Mouse (Mus musculus) megakaryocyte, adult 5-6 weeks (primary cell): ENCODE results near the gene Tnn. TPM values are rescaled to one million over a fixed set of nuclear protein-coding genes. Genes with fewer than 3 reads are reported as not detected.

ENCODE experiments used
- ATAC-seq: 2 replicates; pipeline ENCODE4 v1.8.0; 2016; ENCODE audit warnings: mild to moderate bottlenecking, inconsistent platforms; ENCODE audit not compliant: poor library complexity, severe bottlenecking
- total RNA-seq, 2 experiments: library from RNA; stranded (forward) in 1 of 2; stranded (reverse) in 1 of 2; fragments of 153-499, 151-499 nt in 1 of 2; fragments of 221-1000, 200-1000 nt in 1 of 2; gene quantifications; 2 replicates each; pipeline versions ENCODE4 v1.2.3 to v1.2.4; 2015 to 2017

The Tnn gene
- total RNA-seq, 2 experiments from 2014 or later, result not detected

- ATAC-seq, result no peak
Measured at GRCm38 (mm10) chr1:160082647-160083046, 70.7 kb downstream of the Tnn start.

GRCm38 (mm10) chr1:160080800-160081436 lies 72.5 kb downstream of the Tnn start:
- peak; percentile 70 for ATAC-seq

GRCm38 (mm10) chr1:160078882-160079661 lies 74.3 kb downstream of the Tnn start:
- ATAC-seq, result peak; percentile 84

- no peak for ATAC-seq
Measured at GRCm38 (mm10) chr1:160064547-160065144, 88.7 kb downstream of the Tnn start.

GRCm38 (mm10) chr1:160061725-160062366 lies 91.5 kb downstream of the Tnn start:
- ATAC-seq, result peak; percentile 71

- peak; percentile 27 for ATAC-seq
Measured at GRCm38 (mm10) chr1:160061321-160061720, 92.1 kb downstream of the Tnn start.

- no peak for ATAC-seq
Measured at GRCm38 (mm10) chr1:160060542-160060941, 92.8 kb downstream of the Tnn start.

- no peak for ATAC-seq
Measured at GRCm38 (mm10) chr1:160059908-160060307, 93.5 kb downstream of the Tnn start.

- ATAC-seq, result no peak
Measured at GRCm38 (mm10) chr1:160057657-160058056, 95.7 kb downstream of the Tnn start.

- ATAC-seq, result peak; percentile 24; the same call in 1 of the 2 replicates
Measured at GRCm38 (mm10) chr1:160054366-160055078, 98.9 kb downstream of the Tnn start.

- 0 out of 2 replicates have a peak, but pooled peaks have one; percentile 5 for ATAC-seq
Measured at GRCm38 (mm10) chr1:160053510-160054305, 99.7 kb downstream of the Tnn start.

- peak; percentile 68 for ATAC-seq
Measured at GRCm38 (mm10) chr1:160052556-160053315, 100.6 kb downstream of the Tnn start.

- no peak for ATAC-seq
Measured at GRCm38 (mm10) chr1:160050898-160051297, 102.5 kb downstream of the Tnn start.

GRCm38 (mm10) chr1:160049131-160049880 lies 104.1 kb downstream of the Tnn start:
- no peak for ATAC-seq

GRCm38 (mm10) chr1:160047481-160047931 lies 105.9 kb downstream of the Tnn start:
- peak; percentile 16 for ATAC-seq

GRCm38 (mm10) chr1:160046786-160047185 lies 106.6 kb downstream of the Tnn start:
- no peak for ATAC-seq

- no peak for ATAC-seq
Measured at GRCm38 (mm10) chr1:160045971-160046370, 107.4 kb downstream of the Tnn start.

- no peak for ATAC-seq
Measured at GRCm38 (mm10) chr1:160045056-160045715, 108.2 kb downstream of the Tnn start.
